Mouse (Mus musculus): ENCODE data around the gene Hsf2bp.

DNA sequence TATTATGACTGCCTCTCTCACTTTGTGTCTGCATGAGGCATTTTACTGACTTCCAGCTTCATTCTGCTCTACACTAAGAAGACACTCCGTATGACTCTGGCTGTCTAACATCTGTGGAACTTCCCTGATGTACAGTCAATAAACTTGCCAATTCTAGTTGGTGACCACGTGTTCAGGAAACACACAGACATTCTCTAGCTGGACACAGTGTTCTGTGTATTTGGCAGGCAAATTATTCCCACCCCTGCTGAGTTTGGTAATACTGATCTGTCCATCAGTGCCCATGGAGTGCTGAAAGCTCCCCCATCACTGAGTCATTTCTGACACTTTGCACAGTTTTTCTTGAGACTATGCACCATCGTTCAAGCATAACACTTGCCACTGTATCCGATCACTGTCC is 56.3 kb downstream of the Hsf2bp start:
- no peak for TF ChIP-seq POLR2A (IDR thresholded peaks at IDR 0.05; ENCODE audit: borderline replicate concordance, control insufficient read depth, low read depth, low read length)
- no peak for TF ChIP-seq CTCF (IDR thresholded peaks at IDR 0.05; ENCODE audit: control insufficient read depth, insufficient read depth, low read length)

Measured in bone marrow, adult 2 months (tissue).